Mouse (Mus musculus) intestine, embryonic 16.5 days (tissue): ENCODE data around the gene B3gnt4. TPM values are rescaled to one million over a fixed set of nuclear protein-coding genes. Genes with fewer than 3 reads are reported as not detected.

Experiments
- ATAC-seq: fragments of 200-750 bp; cut with Nextera tagmentation; 2 replicates; pipeline ENCODE4 v1.8.0; 2017; ENCODE audit warnings: moderate TSS enrichment, moderate library complexity
- H3K27ac ChIP-seq: fragments of 300-500 bp; sonication (generic); 2 replicates; pipeline ENCODE4 v1.5.1; 2014; ENCODE audit warnings: mild to moderate bottlenecking, low read length
- H3K27me3 ChIP-seq: fragments of 300-500 bp; sonication (generic); replicated peaks from 2 replicates; pipeline ENCODE4 v1.6.1; 2014; ENCODE audit warnings: low read length, control low read depth, mixed read lengths; ENCODE audit not compliant: control insufficient read depth, insufficient read depth
- H3K36me3 ChIP-seq: fragments of 300-500 bp; sonication (generic); 2 replicates; pipeline ENCODE4 v1.6.1; 2014; ENCODE audit warnings: low read length, control low read depth; ENCODE audit not compliant: control insufficient read depth, insufficient read depth
- H3K4me1 ChIP-seq: fragments of 300-500 bp; sonication (generic); 2 replicates; pipeline ENCODE4 v1.6.1; 2014; ENCODE audit warnings: low read length, control low read depth, mixed read lengths; ENCODE audit not compliant: control insufficient read depth, insufficient read depth
- H3K4me2 ChIP-seq: fragments of 300-500 bp; sonication (generic); 2 replicates; pipeline ENCODE4 v1.6.1; 2014; ENCODE audit warnings: low read depth, low read length, control low read depth
- H3K4me3 ChIP-seq: fragments of 300-500 bp; sonication (generic); 2 replicates; pipeline ENCODE4 v1.5.1; 2014; ENCODE audit warnings: mild to moderate bottlenecking, low read length
- H3K9ac ChIP-seq: fragments of 300-500 bp; sonication (generic); 2 replicates; pipeline ENCODE4 v1.6.1; 2014; ENCODE audit warnings: low read depth, low read length
- H3K9me3 ChIP-seq: fragments of 300-500 bp; sonication (generic); 2 replicates; pipeline ENCODE4 v1.6.1; 2016; ENCODE audit warnings: low read length, control low read depth; ENCODE audit not compliant: control insufficient read depth
- WGBS: fragments of 180-500 bp; shearing (Covaris S2); extraction: QIAGEN DNeasy Blood & Tissue Kit; methylation state at CpG from one replicate; pipeline ENCODE4 v1.1.7; 2014; 5-methylcytosine and 5-hydroxymethylcytosine counted together
- polyA plus RNA-seq: library from polyadenylated mRNA; unstranded; fragments of >200 nt; fragmentation: Nextera tagmentation; extraction: Ambion mirVana; gene quantifications from 2 replicates; pipeline ENCODE4 v1.2.1, GENCODE M21; 2015

The B3gnt4 gene
- polyA plus RNA-seq, 1 experiment from 2014 or later = 0.13 TPM

DNA sequence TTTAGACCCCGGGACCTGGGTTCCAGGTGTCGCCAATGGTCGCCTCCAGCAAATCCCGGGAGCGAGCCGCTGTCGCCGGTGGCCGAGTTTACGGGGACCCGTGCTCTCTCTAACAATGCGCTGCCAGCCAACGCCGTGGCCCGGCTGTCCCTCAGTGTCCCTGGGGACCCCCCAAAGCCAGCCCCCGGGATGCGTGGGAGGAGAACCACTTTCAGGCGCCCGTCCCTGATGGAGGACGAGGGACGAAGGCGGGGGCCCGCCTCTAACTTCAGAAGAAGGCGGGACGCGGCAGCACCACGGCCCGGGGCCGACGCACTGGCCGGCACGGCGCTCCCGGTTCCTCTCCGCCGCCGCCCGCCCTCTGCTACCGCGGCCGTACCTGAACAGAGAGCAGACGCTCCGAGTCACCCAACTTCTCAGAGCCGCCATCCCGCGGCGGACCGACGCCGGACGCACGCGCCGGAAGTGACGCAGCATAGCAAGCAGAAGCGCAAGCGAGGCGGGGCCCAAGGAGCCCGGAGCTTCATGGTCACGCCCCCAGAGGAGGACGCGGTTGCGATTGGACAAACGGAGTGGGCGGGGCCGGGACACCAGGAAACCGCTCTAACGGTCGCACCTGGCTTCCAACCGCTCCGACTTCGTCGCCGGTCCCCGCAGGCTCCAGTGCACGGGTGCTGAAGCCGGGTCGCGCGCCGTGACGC lies 13.6 kb downstream of the B3gnt4 start, which contains the start of gene Diablo:
TSS of gene Diablo (minus strand) at position 485 of the 701 bp plus-strand sequence.
- Histone ChIP-seq H3K9ac (peak within 1 kb of the TSS; percentile 81), H3K27ac (no peak within 1 kb of the TSS), H3K27me3 (no peaks in the 10 kb centered on the region), H3K36me3 (no peaks in the 10 kb centered on the region), H3K9me3 (no peaks in the 10 kb centered on the region), H3K4me1 (peaks cover 11% of the 10 kb centered on the region; the same call in 1 of the 2 replicates), H3K4me2 (peak within 1 kb of the TSS; percentile 95), H3K4me3 (peak within 1 kb of the TSS; percentile 86)
- WGBS = under 1% methylated on average over 80 of the region's 82 CpGs
- peak; percentile 99 for ATAC-seq

DNA sequence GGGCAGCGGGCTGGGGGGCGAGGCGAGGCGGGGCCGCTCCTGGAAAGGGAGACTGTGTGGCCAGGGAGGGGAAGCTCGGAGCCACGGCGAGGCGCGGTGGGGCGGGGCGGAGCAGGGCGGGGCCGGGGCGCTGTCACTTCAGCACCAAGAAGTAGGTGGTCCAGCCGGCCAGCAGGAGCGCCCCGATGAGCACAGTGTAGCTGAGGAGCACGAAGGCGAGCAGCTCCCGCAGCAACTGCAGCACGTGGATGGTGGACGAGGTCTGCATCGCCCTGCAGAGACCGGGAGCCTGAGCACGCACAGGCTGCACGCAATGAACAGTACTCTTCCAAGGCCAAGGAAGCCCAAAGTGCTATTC lies 14.1 kb downstream of the B3gnt4 start:
- ATAC-seq = peak; percentile 97
- Histone ChIP-seq H3K27me3 (no peaks in the 10 kb centered on the region), H3K36me3 (no peaks in the 10 kb centered on the region), H3K4me1 (peaks cover 11% of the 10 kb centered on the region; the same call in 1 of the 2 replicates), H3K4me2 (peak overlapping the region; percentile 64), H3K4me3 (peak overlapping the region; percentile 86), H3K9me3 (no peaks in the 10 kb centered on the region), H3K27ac (no peak overlapping the region), H3K9ac (peak overlapping the region; percentile 41)
- 0% methylated on average over 24 of the region's 27 CpGs for WGBS

DNA sequence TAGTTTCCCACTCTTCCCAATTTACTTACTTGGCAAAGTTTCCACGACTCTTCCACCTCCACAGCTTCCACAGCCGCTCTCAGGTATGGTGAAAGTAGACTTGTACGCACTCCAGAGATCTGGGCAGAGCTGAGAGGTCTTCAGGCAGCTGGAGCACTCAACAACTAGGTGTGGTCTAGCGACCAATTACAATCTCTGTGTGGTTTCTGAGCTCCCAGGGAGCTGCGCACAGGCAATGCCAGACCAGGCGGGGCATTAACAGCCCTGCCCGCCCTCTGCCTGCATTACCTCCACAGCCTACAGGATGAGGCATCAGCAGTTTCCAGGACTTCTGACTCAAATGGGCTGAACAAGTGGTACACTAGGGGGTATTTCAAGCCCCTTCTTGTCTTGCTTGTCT lies 15.0 kb downstream of the B3gnt4 start, which contains the start of gene Gm49027:
TSS of gene Gm49027 (minus strand) at position 208 of the 400 bp plus-strand sequence.
- H3K27ac ChIP-seq = no peak within 1 kb of the TSS
- ATAC-seq = no peak
- H3K9ac ChIP-seq = peak within 1 kb of the TSS; percentile 41; the same call in 1 of the 2 replicates
- peaks cover 11% of the 10 kb centered on the region; the same call in 1 of the 2 replicates for H3K4me1 ChIP-seq
- whole genome bisulfite sequencing = 82% methylated on average over 7 of the region's 7 CpGs
- no peaks in the 10 kb centered on the region for H3K9me3 ChIP-seq
- H3K27me3 ChIP-seq = no peaks in the 10 kb centered on the region
- H3K36me3 ChIP-seq = no peaks in the 10 kb centered on the region
- peak within 1 kb of the TSS; percentile 64 for H3K4me2 ChIP-seq
- H3K4me3 ChIP-seq = peak within 1 kb of the TSS; percentile 86

DNA sequence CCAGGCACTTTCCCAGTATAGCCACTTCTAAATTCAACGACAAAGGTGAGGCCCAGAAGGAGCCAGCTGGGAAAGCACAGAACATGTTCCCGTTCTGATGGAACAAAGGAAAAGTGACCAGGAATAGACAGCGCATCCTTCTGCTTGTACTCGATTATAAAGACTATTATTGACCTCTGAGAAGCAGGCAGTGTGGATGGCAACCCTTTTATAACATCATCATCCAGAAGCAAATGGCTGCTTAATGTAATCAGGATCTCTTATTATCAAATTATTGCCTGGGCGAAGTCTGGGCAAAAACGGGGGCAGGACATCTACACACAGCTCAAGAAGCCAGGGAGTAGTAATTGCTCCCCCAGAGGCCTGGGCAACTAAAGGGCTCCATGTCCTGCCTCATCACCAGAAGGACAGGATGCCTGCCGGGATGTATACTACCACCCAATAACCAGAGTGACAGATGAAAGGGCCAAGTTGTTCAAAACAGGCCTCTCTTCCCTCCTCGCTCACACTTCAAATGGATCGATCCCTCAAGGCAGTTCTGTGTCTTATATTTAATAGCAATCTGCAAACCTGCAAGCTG lies 15.7 kb downstream of the B3gnt4 start:
- no peak for ATAC-seq
- Histone ChIP-seq H3K4me2 (no peak overlapping the region), H3K36me3 (no peaks in the 10 kb centered on the region; the same call in 1 of the 2 replicates), H3K4me1 (peaks cover 11% of the 10 kb centered on the region; the same call in 1 of the 2 replicates), H3K27ac (no peak overlapping the region), H3K4me3 (no peak overlapping the region), H3K27me3 (no peaks in the 10 kb centered on the region), H3K9me3 (no peaks in the 10 kb centered on the region), H3K9ac (no peak overlapping the region)
- 90% methylated on average over 9 of the region's 9 CpGs for WGBS

DNA sequence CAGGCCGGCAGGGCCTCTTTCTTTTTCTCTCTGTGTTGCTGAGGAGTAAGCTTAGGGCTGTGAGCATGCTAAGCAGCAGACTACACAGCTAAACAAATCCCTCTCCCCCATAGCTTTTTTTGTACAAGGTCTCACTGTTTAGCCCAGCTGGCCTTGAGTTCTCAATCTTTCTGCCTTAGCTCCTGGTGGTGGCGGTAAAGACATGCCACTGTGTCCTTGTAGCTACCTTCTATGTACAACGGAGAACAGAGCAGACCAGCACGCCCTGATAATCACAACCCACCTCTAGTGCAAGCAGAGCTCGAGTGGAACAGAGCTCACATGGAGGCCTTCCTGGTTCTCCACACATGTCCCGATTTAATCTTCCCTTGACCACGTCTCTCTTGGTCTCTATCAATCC lies 18.4 kb downstream of the B3gnt4 start:
- ATAC-seq = no peak
- H3K4me1 ChIP-seq = 0 out of 2 replicates have a peak, but pooled peaks cover 3% of the 10 kb centered on the region
- H3K9ac ChIP-seq = no peak overlapping the region
- no peaks in the 10 kb centered on the region for H3K9me3 ChIP-seq
- H3K4me3 ChIP-seq = no peak overlapping the region
- H3K27me3 ChIP-seq = no peaks in the 10 kb centered on the region
- H3K4me2 ChIP-seq = no peak overlapping the region
- H3K27ac ChIP-seq = no peak overlapping the region
- H3K36me3 ChIP-seq = peaks cover 9% of the 10 kb centered on the region
- 68% methylated on average over 7 of the region's 7 CpGs for WGBS

DNA sequence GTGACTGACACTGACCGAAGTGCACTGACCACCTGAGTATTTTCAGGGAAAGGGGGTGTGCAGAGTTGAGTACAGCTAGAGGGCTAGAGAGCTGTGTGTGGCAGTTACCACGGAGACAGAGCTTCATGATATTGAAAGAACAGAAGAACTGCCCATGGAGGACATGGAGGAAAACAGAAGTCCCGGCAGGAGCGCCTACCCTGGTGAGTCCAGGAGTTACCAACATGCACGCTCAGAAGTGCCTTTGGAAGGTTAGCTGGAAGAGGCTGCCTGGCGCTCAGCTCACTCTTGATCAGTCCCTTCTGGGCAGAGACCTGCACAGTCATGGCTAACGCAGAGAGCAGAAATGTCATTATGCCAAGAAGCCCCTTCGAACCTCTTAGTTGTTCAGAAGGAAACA lies 19.8 kb downstream of the B3gnt4 start:
- 90% methylated on average over 8 of the region's 8 CpGs for WGBS
- H3K36me3 ChIP-seq = peaks cover 15% of the 10 kb centered on the region
- no peak overlapping the region for H3K4me2 ChIP-seq
- ATAC-seq = no peak
- no peak overlapping the region for H3K4me3 ChIP-seq
- H3K27ac ChIP-seq = no peak overlapping the region
- no peak overlapping the region for H3K9ac ChIP-seq
- no peaks in the 10 kb centered on the region for H3K9me3 ChIP-seq
- H3K27me3 ChIP-seq = no peaks in the 10 kb centered on the region
- no peaks in the 10 kb centered on the region for H3K4me1 ChIP-seq

DNA sequence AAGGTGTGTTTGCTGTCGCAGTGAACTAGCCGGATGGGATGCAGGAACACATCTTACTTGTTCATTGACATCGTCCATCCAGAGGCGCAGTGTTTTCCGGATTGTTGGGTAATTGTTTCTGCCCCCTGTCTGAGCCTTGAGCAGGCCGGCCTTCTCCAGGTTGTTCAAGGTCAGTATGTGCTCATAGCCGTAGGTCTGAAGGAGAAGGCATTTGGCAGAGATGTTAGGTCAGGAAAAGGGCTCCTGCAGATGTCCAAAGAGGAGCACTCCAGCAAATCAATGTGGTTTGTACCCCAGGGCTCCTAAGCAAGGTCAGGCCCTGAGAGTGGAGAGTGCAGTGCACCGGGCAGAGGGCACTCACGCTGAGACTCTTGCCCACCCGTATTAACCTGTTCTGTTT lies 23.5 kb downstream of the B3gnt4 start:
- no peak overlapping the region for H3K4me2 ChIP-seq
- H3K4me3 ChIP-seq = no peak overlapping the region
- no peaks in the 10 kb centered on the region for H3K4me1 ChIP-seq
- H3K36me3 ChIP-seq = peaks cover 18% of the 10 kb centered on the region
- no peak for ATAC-seq
- 89% methylated on average over 10 of the region's 10 CpGs for WGBS
- H3K9ac ChIP-seq = no peak overlapping the region
- H3K27ac ChIP-seq = no peak overlapping the region
- H3K9me3 ChIP-seq = no peaks in the 10 kb centered on the region
- no peaks in the 10 kb centered on the region for H3K27me3 ChIP-seq

DNA sequence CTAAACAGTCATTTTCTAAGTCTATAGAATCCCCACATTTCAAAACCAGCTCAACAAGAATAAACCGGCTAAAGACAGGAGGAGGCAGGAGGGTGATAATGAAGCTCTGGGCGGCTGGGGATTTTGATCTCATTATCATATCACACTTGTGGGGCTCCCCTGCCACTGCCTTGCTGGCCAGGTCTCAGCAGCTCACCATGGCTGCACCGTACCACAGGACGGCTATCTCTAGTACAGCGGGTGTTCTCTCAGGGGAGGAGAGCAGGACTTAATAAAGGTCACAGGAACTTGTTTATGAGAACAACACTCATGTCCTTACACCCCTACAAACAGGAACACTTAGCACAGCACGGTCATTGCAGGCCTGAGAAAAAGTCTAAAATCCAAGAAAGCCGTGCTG lies 45.4 kb downstream of the B3gnt4 start:
- Histone ChIP-seq H3K27ac (no peak overlapping the region), H3K9ac (no peak overlapping the region), H3K36me3 (no peaks in the 10 kb centered on the region), H3K4me1 (no peaks in the 10 kb centered on the region), H3K9me3 (no peaks in the 10 kb centered on the region), H3K4me2 (no peak overlapping the region), H3K4me3 (no peak overlapping the region), H3K27me3 (no peaks in the 10 kb centered on the region)
- 91% methylated on average over 7 of the region's 7 CpGs for whole genome bisulfite sequencing
- ATAC-seq = no peak

DNA sequence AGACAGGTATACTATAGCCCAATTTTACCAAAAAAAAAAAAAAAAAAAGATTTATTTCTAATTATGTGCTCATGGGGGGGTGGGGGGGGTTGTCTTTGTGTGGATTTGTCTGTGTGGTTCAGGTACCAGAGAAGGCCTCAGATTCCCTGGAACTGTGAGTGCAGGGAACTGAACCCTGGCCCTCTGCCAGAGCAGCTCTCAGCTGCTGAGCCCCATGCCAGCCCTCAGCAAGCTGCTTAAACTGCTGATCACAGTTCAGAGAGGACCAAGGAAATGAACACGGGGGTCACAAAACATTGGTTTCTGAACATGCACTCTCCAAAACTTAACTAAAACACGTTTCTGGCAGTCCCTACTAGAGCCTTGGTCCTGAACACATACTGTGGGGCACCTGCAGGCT lies 46.2 kb downstream of the B3gnt4 start:
- H3K9ac ChIP-seq = no peak overlapping the region
- no peaks in the 10 kb centered on the region for H3K9me3 ChIP-seq
- H3K4me2 ChIP-seq = no peak overlapping the region
- H3K36me3 ChIP-seq = no peaks in the 10 kb centered on the region
- ATAC-seq = no peak
- no peak overlapping the region for H3K27ac ChIP-seq
- H3K4me3 ChIP-seq = no peak overlapping the region
- H3K27me3 ChIP-seq = no peaks in the 10 kb centered on the region
- no peaks in the 10 kb centered on the region for H3K4me1 ChIP-seq
- 67% methylated on average over 2 of the region's 2 CpGs for WGBS
